Mouse (Mus musculus): Measurements from ENCODE around the gene Postn. TPM values are rescaled to one million over a fixed set of nuclear protein-coding genes. Genes with fewer than 3 reads are reported as not detected.

Gene Postn
- 7.5 and 10.1 TPM in 2 replicates for polyA plus RNA-seq (2011; ENCODE audit: insufficient read depth, insufficient read length, low read depth, missing spikeins)

DNA sequence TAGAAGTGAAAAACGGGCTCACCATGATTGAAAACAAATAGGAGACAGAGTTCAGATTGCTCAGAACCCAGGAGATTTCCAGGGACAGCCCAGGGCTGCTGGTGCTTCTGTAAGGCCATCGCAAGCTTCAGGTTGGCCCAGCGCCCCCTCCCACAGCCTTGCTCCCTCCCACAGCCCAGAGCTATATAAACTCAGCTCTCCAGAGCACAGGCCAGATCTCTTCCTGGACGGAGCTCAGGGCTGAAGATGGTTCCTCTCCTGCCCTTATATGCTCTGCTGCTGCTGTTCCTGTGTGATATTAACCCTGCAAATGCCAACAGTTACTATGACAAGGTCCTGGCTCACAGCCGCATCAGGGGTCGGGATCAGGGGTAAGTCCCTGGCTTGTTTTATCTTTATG is at the start of gene Postn:
Postn (plus strand) TSS at position 213 of the 400 bp plus-strand sequence.
- H3K4me3 ChIP-seq (ENCODE audit: low read depth, low read length): no peak within 1 kb of the TSS
- no peaks in the 10 kb centered on the region for H3K27me3 ChIP-seq (ENCODE audit: control insufficient read depth, insufficient read depth, low read length, poor library complexity, severe bottlenecking)
- no peaks in the 10 kb centered on the region for H3K9me3 ChIP-seq (replicated peaks; ENCODE audit: control insufficient read depth, insufficient read depth, low read length, poor library complexity, severe bottlenecking)
- TF ChIP-seq POLR2A (IDR thresholded peaks at IDR 0.05; ENCODE audit: insufficient read depth, low read length) (no peak), CTCF (IDR thresholded peaks at IDR 0.05; ENCODE audit: low read depth, low read length) (no peak), EP300 (IDR thresholded peaks at IDR 0.05; ENCODE audit: insufficient read depth, low read depth, low read length) (no peak)
- no peak within 1 kb of the TSS for H3K9ac ChIP-seq (ENCODE audit: low read depth, poor library complexity, severe bottlenecking)
- no peaks in the 10 kb centered on the region for H3K4me1 ChIP-seq (ENCODE audit: control insufficient read depth, insufficient read depth, low read length)
- H3K27ac ChIP-seq (ENCODE audit: insufficient read depth, low read length): no peak within 1 kb of the TSS
- H3K36me3 ChIP-seq (ENCODE audit: control insufficient read depth, insufficient read depth, low read length, poor library complexity, severe bottlenecking): no peaks in the 10 kb centered on the region

GRCm38 (mm10) chr3:54314055-54314454 is 46.9 kb upstream of the Postn start:
- Histone ChIP-seq H3K4me3 (ENCODE audit: low read depth, low read length) (no peak overlapping the region), H3K9me3 (replicated peaks; ENCODE audit: control insufficient read depth, insufficient read depth, low read length, poor library complexity, severe bottlenecking) (no peaks in the 10 kb centered on the region), H3K27ac (ENCODE audit: insufficient read depth, low read length) (no peak overlapping the region), H3K4me1 (ENCODE audit: control insufficient read depth, insufficient read depth, low read length) (no peaks in the 10 kb centered on the region), H3K27me3 (ENCODE audit: control insufficient read depth, insufficient read depth, low read length, poor library complexity, severe bottlenecking) (no peaks in the 10 kb centered on the region), H3K36me3 (ENCODE audit: control insufficient read depth, insufficient read depth, low read length, poor library complexity, severe bottlenecking) (no peaks in the 10 kb centered on the region), H3K9ac (ENCODE audit: low read depth, poor library complexity, severe bottlenecking) (no peak overlapping the region)
- TF ChIP-seq POLR2A (IDR thresholded peaks at IDR 0.05; ENCODE audit: insufficient read depth, low read length) (no peak), CTCF (IDR thresholded peaks at IDR 0.05; ENCODE audit: low read depth, low read length) (no peak), EP300 (IDR thresholded peaks at IDR 0.05; ENCODE audit: insufficient read depth, low read depth, low read length) (no peak)

DNA sequence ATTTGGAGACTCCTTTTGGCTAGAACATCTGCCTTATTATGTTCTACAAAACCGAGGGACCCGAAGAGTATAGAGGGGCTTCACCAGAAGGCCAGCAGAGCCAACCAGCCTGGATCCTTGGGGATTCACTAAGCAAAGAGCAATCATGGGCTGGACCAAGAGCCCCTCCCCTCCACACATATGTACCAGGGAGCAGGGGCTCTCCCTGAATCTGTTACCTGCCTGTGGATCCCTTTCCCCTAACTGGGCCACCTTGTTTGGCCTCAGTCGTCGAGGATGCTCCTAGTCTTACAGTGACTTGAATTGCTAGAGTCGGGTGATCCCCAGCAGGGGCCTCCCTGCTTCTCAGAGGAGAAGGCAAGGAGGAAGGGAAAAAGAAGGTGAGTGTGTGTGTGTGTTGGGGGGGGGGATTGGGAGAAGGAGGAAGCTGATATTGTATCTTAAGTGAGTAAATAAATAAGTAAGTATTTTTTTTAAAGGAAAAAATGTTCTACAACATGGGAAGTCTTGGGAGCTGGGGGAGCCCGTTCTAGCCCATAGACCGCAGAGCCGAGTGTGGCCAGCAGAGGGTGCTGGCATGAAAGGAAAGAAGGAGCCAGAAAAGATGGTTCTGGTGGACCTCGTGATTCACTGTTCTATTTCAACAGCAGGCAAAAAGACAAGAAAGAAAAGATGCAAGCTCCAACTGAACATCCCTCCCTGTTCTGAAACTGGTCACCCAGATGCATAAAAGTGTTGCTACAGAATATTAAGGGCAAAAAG is 7.8 kb upstream of the Postn start:
- no peak overlapping the region for H3K9ac ChIP-seq (ENCODE audit: low read depth, poor library complexity, severe bottlenecking)

DNA sequence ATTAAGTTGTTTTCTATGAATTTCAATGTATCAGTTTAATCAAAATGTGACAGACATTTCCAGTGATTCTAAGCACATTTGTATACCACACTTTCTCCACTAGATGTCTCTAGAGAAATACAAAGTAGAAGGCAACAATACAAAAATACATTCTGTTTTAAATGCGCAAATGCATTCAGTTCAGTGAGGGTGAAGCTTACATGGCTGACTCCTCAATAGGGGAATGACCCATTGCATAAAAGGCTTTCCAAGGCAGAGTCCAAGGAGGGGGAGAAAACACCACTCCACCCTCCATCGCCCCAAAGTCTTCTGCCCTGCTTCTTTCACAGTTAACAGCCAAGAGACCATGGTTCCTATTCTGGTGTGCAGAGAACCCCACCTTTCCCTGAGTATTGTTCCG is 3.3 kb upstream of the Postn start:
- TF ChIP-seq EP300 (IDR thresholded peaks at IDR 0.05; ENCODE audit: insufficient read depth, low read depth, low read length) (no peak), CTCF (IDR thresholded peaks at IDR 0.05; ENCODE audit: low read depth, low read length) (no peak), POLR2A (IDR thresholded peaks at IDR 0.05; ENCODE audit: insufficient read depth, low read length) (no peak)

More for the DNA sequence above, 7.8 kb upstream of the Postn start:
- no peaks in the 10 kb centered on the region for H3K4me1 ChIP-seq (ENCODE audit: control insufficient read depth, insufficient read depth, low read length)
- no peak for TF ChIP-seq POLR2A (IDR thresholded peaks at IDR 0.05; ENCODE audit: insufficient read depth, low read length)
- TF ChIP-seq CTCF (IDR thresholded peaks at IDR 0.05; ENCODE audit: low read depth, low read length): peak; percentile 75
- no peak for TF ChIP-seq EP300 (IDR thresholded peaks at IDR 0.05; ENCODE audit: insufficient read depth, low read depth, low read length)
- no peaks in the 10 kb centered on the region for H3K36me3 ChIP-seq (ENCODE audit: control insufficient read depth, insufficient read depth, low read length, poor library complexity, severe bottlenecking)
- H3K27me3 ChIP-seq (ENCODE audit: control insufficient read depth, insufficient read depth, low read length, poor library complexity, severe bottlenecking): no peaks in the 10 kb centered on the region
- no peak overlapping the region for H3K27ac ChIP-seq (ENCODE audit: insufficient read depth, low read length)
- H3K4me3 ChIP-seq (ENCODE audit: low read depth, low read length): no peak overlapping the region
- H3K9me3 ChIP-seq (replicated peaks; ENCODE audit: control insufficient read depth, insufficient read depth, low read length, poor library complexity, severe bottlenecking): no peaks in the 10 kb centered on the region

GRCm38 (mm10) chr3:54358463-54359189 is 2.3 kb upstream of the Postn start:
- no peaks in the 10 kb centered on the region for H3K4me1 ChIP-seq (ENCODE audit: control insufficient read depth, insufficient read depth, low read length)
- H3K36me3 ChIP-seq (ENCODE audit: control insufficient read depth, insufficient read depth, low read length, poor library complexity, severe bottlenecking): no peaks in the 10 kb centered on the region
- H3K27ac ChIP-seq (ENCODE audit: insufficient read depth, low read length): no peak overlapping the region
- H3K4me3 ChIP-seq (ENCODE audit: low read depth, low read length): no peak overlapping the region
- TF ChIP-seq EP300 (IDR thresholded peaks at IDR 0.05; ENCODE audit: insufficient read depth, low read depth, low read length) (no peak), CTCF (IDR thresholded peaks at IDR 0.05; ENCODE audit: low read depth, low read length) (no peak), POLR2A (IDR thresholded peaks at IDR 0.05; ENCODE audit: insufficient read depth, low read length) (no peak)
- H3K9me3 ChIP-seq (replicated peaks; ENCODE audit: control insufficient read depth, insufficient read depth, low read length, poor library complexity, severe bottlenecking): no peaks in the 10 kb centered on the region
- H3K9ac ChIP-seq (ENCODE audit: low read depth, poor library complexity, severe bottlenecking): no peak overlapping the region
- no peaks in the 10 kb centered on the region for H3K27me3 ChIP-seq (ENCODE audit: control insufficient read depth, insufficient read depth, low read length, poor library complexity, severe bottlenecking)

More for the DNA sequence above, 3.3 kb upstream of the Postn start:
- H3K27ac ChIP-seq (ENCODE audit: insufficient read depth, low read length): no peak overlapping the region
- H3K4me3 ChIP-seq (ENCODE audit: low read depth, low read length): no peak overlapping the region
- H3K4me1 ChIP-seq (ENCODE audit: control insufficient read depth, insufficient read depth, low read length): no peaks in the 10 kb centered on the region
- H3K36me3 ChIP-seq (ENCODE audit: control insufficient read depth, insufficient read depth, low read length, poor library complexity, severe bottlenecking): no peaks in the 10 kb centered on the region
- no peaks in the 10 kb centered on the region for H3K9me3 ChIP-seq (replicated peaks; ENCODE audit: control insufficient read depth, insufficient read depth, low read length, poor library complexity, severe bottlenecking)
- H3K27me3 ChIP-seq (ENCODE audit: control insufficient read depth, insufficient read depth, low read length, poor library complexity, severe bottlenecking): no peaks in the 10 kb centered on the region
- no peak overlapping the region for H3K9ac ChIP-seq (ENCODE audit: low read depth, poor library complexity, severe bottlenecking)

DNA sequence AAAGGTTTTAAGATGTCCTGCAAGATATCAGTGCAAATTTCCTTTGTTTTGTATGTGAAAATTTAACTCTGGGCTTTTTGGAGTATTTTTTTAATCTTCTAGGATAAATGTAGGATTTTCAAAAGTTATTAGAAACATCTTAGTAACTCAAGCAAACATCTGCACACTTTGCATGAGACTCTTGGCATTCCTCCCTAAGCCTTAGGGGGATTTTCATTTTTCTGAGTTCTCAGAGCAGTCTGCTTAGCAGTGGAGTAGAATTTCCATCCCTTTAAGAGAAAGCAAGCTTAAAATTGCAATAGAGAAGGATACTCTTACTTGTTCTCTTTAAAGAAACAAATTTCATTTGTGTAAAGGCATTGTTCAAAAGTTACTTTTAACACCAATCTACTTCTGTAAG is 747 bp downstream of the Postn start:
- H3K4me3 ChIP-seq (ENCODE audit: low read depth, low read length): no peak overlapping the region
- no peak overlapping the region for H3K9ac ChIP-seq (ENCODE audit: low read depth, poor library complexity, severe bottlenecking)
- no peaks in the 10 kb centered on the region for H3K27me3 ChIP-seq (ENCODE audit: control insufficient read depth, insufficient read depth, low read length, poor library complexity, severe bottlenecking)
- no peak for TF ChIP-seq EP300 (IDR thresholded peaks at IDR 0.05; ENCODE audit: insufficient read depth, low read depth, low read length)
- H3K27ac ChIP-seq (ENCODE audit: insufficient read depth, low read length): no peak overlapping the region
- H3K36me3 ChIP-seq (ENCODE audit: control insufficient read depth, insufficient read depth, low read length, poor library complexity, severe bottlenecking): no peaks in the 10 kb centered on the region
- no peaks in the 10 kb centered on the region for H3K4me1 ChIP-seq (ENCODE audit: control insufficient read depth, insufficient read depth, low read length)
- H3K9me3 ChIP-seq (replicated peaks; ENCODE audit: control insufficient read depth, insufficient read depth, low read length, poor library complexity, severe bottlenecking): no peaks in the 10 kb centered on the region
